Mouse (Mus musculus) B cell, adult 2 months (primary cell): ENCODE data around the gene Lyrm9.

Source experiments
- DNase-seq, 2 experiments: peaks; one replicate each; pipeline ENCODE4 v3.0.0; 2022

Gene Lyrm9

GRCm38 (mm10) chr11:78815986-78816792, 10.2 kb upstream of the Lyrm9 start:
- DNase-seq, result no peak

- DNase-seq, result no peak
Observed at GRCm38 (mm10) chr11:78817311-78818022, 8.9 kb upstream of the Lyrm9 start.

GRCm38 (mm10) chr11:78820337-78821000, 5.9 kb upstream of the Lyrm9 start:
- DNase-seq, result peak in 1 of 2 experiments; percentile 18

GRCm38 (mm10) chr11:78822792-78823498, 3.4 kb upstream of the Lyrm9 start:
- peak; percentile 62 to 68 for DNase-seq

DNA sequence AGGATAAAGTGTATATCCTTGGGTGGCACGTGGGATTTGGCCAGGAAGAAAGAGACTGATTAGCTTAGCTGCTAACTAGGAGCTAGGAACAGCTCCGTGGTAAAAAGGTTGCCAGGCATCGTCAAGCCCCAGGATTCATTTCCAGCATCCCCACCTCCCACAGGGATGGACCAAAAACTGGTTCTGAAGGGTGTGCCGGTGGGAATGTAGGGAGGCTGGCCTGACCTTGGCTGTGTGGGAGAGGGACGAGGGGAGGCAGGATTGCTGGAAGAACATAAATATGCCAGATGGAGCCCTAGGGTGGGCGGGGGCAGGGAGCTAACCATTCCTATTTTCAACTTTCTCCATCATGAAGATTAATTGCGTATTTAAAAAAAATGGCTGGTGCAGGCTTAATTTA, 1.2 kb downstream of the Lyrm9 start:
- DNase-seq, result no peak

GRCm38 (mm10) chr11:78828386-78828785, 2.0 kb downstream of the Lyrm9 start:
- no peak for DNase-seq

GRCm38 (mm10) chr11:78829373-78829772, 3.0 kb downstream of the Lyrm9 start:
- no peak for DNase-seq

DNA sequence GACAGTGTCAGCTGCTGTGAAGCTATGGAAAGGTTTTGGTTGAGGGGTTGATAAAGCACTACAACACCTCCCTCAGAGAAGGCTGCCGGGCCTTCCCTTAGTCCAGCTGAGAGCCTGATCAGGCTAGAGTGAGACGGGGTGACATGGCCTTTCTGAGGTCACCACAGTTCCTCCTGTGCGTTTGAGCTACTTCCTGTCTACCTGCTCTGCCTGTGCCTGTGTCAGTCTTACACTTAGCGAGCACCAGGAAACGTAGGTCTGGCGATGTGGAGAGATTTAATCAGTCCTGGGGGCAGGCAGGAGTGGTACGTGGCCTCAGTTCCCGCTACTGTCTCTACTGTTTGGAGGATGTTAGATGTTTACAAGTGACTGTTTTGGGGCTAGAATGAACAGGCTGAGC, 3.8 kb downstream of the Lyrm9 start:
- no peak for DNase-seq

GRCm38 (mm10) chr11:78831716-78832115, 5.3 kb downstream of the Lyrm9 start:
- no peak for DNase-seq

- no peak for DNase-seq
Observed at GRCm38 (mm10) chr11:78832117-78832726, 5.8 kb downstream of the Lyrm9 start.

- DNase-seq, result no peak
Observed at GRCm38 (mm10) chr11:78832816-78833314, 6.5 kb downstream of the Lyrm9 start.

DNA sequence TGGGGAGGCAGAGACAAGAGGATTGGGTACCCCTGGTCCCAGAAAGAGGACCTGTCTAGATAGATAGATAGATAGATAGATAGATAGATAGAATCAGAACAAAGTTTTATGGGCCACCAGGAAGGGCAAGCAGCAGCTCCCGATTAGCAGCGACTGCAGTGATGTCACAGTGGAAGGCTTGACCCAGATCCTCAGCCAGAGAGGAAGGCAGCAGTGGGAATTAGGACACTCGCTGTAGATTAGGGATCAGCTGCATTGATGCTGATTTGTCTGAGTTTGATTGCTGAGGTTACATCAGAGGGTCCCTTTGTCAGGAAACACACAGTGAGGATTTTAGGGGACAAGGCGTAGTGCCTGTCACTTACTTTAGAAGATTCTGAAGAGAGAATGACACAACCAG, 10.1 kb downstream of the Lyrm9 start:
- no peak for DNase-seq

DNA sequence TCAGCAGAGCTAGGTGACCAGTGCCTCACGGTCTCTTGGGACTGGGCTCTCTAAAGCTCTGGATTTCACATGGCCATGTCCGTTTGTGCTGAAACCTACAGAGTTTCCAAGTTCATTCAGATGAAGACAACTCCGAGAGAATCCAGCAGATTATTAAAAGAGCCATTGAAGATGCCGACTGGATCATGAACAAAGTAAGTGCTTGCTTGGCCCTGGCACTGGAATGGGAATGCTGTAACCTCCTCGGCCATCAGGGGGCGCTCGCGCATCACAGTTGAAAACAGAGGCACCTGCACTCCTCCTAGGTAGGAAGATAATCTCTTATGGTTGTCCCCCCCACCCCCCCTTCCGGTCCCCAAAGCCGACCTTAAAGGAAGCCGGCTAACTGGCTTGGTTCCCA, 11.6 kb downstream of the Lyrm9 start:
- peak; percentile 81 to 82 for DNase-seq

- DNase-seq, result no peak
Observed at GRCm38 (mm10) chr11:78839491-78839890, 13.1 kb downstream of the Lyrm9 start.

GRCm38 (mm10) chr11:78840141-78840540, 13.8 kb downstream of the Lyrm9 start:
- no peak for DNase-seq

DNA sequence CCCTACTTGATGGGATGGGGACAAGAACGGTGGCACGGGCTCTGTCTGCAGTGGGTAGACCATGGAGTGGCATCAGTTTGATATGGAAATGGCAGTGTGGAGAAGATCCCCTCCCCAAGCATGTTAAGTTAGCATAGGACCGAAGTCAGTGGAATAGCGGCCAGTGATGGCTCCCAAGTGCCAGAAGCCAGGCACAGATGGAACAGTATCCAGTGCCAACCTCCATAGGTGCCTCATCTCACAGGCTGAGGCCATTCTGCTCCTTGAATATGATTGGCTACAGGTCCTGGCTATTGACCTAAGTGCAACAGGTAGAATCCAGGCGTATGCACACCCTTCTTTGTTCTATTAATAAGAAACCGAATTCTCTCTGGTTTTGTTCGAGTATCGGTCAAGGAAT, 15.6 kb downstream of the Lyrm9 start:
- no peak for DNase-seq

GRCm38 (mm10) chr11:78846620-78847019, 20.2 kb downstream of the Lyrm9 start:
- no peak for DNase-seq

DNA sequence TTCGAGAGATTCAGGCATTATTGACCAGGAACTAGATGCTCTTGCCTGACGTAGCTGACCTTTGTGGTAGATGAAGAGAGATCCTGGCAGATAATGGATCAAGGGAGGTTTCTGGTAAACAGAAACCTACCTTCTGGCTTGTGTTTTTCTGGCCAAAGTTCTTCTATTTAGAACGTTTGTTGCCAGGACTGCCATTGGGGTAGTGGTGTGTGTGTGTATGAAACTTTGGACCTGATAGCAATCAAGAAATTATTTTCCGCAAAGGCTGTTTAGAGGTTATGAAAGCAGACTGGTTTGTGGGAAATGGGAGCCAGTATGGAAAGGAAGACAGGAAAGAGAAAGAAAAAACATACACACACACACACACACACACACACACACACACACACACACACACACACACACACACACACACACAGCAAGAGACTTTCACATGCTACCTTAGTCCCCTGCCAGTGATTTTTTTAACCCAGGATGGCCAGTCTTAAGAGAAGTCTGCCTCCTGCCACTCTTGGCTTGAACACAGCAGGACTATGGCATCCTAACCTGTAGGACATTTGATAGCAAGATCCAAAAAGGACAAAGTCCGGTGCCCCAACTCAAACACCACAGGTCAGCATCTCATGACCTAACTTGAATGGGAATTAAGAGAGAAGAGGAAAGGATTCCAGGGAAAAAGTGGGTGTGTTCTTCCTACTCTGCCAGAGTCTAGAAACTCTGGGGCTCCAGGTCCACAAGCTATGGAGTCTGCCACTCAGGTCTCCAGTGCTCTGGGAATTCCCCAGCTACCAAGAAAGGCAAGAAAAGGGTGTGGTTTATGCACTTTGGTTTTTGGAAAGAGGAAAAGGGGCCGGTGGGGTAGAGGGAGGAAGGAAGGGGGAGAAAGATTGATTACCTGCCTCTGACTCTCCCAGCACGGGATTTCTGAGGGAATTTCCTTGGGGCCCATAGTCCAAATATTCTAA, 21.8 kb downstream of the Lyrm9 start:
- DNase-seq, result no peak

GRCm38 (mm10) chr11:78849859-78850258, 23.5 kb downstream of the Lyrm9 start:
- DNase-seq, result no peak

GRCm38 (mm10) chr11:78851216-78851870, 25.0 kb downstream of the Lyrm9 start:
- DNase-seq, result no peak

DNA sequence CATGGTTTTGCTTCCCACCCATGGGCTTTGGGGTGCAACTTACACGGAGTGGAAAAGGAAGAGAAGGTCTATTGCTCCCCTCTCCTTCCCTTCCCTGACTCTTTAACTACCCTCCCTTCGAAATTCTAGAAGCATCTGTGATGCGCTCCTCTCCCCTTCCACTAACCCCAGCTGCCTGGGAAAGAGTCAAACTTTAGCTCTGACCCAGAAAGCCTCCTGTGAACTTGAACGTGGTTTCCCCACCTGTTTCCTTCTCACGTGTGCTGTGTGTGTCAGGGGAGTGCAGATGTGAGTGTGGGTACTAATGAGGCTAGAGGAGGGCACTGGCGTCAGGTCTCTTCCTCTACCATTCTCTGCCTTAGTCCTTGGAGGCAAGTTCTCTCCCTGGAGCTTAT, 25.5 kb downstream of the Lyrm9 start:
- no peak for DNase-seq
